Mouse (Mus musculus) ES-CJ7 (cell line): Measurements from ENCODE around the gene Dhx8.

Experiments
- DNase-seq: peaks from one replicate; pipeline ENCODE4 v3.0.0; 2011; ENCODE audit warnings: low read depth, low spot score

Gene Dhx8

DNA sequence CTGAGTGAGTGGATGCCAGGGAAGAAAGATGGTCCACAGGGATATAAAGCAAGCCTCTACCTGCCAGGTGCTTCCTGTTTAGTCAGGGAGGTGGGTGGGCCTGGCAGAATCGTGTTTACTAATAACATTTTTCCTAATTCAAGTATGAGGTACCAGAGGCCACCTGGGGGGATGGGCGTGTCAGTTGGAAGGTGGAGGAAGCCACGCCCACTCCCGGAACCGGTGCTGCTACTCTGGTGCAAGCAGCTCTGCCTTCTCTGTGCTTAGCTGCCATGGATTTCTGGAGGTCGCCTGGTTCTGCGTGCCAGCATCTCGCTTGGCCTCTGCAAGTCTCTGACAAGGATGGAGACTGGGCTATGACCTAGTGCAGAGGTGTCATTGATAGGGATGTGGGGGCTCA, 65.4 kb downstream of the Dhx8 start:
- DNase-seq: no peak

DNA sequence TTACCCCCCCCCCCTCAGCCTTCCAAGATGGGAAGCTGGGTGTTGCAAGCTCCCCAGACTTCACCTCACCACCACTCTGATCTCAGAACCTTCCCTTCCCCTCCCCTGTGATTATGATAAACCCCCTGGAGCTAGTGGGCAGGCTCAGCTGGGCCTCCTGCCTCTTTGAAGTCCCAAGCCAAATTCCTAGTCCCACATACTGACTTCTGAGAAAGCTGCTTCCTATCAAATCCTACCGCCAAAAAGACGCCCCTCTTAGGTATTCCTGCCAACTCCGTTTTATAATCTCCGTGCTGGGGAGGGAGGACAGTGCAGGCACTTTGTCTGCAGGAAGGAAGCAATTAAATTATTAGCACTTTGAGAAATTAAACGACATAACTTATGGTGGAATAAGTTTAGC, 68.7 kb downstream of the Dhx8 start:
- DNase-seq: no peak

DNA sequence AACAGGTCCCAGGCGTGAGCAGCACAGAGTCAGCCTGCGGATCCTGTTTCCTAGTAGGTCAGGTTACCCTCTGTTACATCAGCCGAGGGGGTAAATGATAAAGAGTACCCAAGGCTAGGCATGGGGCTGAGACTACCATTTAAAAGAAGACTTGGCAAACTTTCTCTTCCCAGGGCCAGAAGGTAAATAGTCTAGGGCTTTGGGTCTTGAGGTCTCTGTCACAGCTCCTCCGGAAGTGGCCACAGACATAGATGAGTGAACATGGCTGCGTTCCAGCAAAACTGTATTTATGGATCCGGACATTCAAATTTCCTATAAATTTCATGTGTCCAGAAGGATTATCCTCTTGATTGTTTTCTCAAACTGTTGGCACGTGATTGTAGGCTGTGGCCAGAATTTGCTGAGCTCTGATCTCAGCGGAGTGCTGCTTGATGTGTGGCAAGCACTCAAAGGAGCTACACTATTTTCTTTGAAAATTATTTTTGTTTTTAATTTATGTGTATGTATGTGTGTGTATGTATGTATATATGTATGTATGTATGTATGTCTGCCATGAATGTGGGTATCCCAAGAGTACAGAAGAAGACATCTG, 72.5 kb downstream of the Dhx8 start:
- no peak for DNase-seq

DNA sequence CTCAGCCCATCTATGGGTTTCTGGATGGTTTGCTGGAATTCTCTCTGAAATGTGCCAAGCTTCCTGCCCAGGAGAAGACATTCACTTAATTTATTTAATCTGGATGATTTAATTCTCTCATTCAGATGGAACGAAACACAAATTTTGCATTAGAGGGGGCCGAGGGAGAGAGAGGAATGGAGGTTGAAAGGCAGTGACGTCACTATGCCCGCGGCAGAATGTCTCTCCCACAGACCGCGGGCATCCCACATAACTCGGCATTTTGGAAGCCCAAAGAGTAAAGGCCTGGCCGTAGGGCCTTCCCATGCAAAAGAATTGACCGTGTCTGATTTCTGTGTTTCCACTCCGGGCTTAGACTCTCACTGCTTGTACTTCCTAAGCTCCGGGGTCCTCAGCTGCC, 74.0 kb downstream of the Dhx8 start:
- no peak for DNase-seq

DNA sequence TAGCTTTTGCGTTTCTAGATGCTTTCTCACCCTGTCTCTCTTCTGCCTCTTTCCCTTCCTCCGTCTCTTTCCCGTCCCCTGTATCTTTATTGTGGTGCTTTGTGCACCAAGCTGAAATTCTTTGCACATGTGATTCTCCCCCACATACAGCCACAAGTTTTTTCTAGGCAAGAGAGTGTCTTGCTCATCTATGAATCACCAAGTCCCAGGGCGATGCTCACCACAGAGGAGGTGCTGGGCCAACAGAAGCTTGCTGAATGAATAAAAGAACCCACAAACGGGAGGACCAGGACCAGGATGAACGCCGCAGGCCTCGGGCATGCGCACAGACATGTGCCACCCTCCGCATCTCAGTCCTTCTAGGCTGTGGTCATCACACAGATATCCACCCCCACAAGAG, 74.5 kb downstream of the Dhx8 start:
- DNase-seq: no peak

DNA sequence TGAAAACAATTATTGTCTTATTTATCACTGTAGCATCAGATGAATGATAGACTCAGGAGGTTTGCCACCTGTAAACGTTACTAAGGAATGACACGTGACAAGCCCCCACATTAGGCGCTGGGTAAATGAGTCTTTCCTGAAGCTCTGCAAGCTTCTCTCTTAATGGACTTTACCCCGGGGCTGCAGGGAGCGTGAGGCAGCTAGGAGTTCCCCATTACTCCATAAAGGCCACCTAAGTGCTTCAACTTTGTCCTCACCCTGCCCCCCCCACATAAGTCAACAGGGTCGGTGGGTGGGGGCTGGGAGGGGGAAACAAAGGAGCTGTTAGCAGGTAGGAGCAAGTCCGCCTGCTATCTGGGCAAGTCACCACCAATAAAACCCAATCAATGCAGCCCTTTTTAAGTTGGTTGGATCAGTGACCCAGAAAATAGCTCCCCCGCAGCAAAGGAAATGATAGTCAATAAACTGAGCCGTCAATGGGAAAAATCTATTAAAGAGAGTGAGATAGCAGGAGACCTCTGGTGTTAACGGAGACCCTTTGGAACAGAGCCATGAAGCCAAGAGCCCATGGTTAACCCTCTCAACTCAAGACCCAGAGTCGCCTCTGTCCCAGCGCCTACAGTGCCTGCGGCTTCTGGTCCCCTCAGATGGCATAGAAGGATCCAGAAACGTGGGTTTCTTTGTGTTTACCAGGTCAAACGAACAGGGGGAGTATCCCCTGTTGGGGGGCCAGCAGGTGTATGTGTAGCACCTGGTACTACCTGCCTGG, 76.5 kb downstream of the Dhx8 start:
- no peak for DNase-seq

DNA sequence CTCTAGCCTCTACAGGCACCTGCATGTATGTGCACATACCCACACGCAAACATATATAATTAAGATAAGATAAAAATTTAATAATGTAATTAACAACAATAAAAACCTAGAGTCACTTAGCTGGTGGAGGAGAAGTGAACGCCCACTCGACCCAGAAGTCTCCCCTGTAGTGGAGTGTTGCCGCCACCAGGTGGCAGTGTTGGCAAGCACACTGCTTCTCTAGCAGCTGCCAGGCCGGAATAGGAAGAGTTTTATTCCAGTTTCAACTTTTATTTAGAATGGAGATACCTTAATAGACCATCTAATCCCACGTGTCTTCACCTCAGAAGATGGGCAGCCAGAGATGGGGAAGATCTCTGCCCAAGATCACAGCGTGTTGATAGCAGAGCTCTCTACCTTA, 80.5 kb downstream of the Dhx8 start:
- peak; percentile 63 for DNase-seq

DNA sequence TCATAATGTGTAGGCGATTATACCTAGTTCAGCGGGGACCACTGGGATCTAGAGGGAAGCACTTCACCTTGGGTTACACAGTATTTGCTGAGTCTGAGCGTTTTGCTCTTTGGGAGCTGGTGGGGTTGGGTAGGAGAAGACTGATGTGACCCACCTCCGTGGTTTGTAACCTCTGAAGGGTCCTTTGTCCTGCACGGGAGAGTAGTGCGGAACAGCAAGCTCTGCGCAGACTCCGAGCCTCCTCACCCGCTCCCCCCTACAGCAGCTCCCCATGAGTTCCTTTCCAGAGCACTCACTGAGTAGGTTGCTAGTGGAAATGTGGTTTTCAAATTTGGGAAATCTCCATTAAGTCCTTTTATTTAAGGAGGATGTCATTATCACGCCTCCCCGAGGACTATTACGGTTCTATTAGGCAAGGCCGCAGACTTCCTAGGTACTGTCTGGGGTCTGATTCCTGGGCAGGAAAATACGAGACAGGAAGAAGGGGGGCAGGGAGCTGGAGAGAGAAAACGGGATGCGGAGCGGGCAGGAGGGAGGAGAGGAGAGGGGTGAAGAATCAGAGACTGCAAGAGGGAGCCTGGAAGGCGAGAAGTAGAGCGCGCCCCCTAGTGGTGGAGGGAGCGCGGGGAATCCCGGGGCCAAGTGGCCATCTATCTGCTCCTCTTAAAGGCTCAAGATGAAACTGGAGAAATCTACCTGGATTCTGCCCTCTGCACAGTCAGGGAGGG, 81.8 kb downstream of the Dhx8 start:
- peak; percentile 88 for DNase-seq

DNA sequence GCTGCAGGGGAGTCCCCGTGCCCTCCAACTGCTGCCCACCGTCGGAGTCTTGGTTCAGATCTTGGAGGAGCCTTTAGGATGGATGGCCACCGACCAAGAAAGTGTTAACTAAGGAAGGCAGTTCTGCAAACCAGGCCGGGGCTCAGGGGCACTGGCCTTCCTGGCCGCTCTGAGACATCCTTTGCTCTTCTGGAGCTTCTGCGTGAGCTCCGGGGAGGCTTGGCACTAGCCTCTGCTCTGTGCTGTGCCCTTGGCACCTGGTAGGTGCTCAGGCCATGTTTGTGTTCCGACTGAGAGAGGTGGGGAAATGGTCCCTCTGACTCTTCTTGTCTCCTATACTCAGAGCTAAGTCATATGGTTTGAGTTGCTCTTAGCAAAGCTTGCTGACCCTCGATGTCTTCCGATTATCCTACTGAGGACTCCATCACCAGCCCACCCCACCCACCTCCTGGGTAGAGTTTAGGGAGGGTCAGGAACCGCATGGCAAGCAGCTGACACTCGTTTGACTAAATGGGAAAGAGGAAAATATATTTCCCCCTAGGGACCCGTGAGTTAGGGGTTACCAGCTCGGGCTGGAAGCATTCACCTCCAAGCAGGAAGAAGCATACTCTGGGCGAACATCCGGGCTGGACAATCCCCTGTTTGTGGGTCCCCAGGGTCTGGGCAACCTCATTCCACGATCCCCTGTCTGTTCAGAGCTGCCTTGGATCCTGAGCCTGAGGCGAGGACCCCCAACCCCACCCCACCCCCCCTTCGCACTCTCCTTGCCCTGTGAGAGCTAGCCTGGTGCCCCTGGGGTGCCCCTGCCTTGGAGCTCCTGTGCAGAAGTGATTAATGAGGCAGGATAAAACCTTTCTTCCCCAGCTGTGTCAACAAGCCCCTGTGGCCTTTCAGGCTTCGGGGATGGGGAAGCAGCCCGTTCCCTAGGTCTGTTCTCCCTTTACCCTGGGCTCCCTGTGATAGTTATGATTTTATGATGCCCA, 82.7 kb downstream of the Dhx8 start:
- DNase-seq: no peak
